Mouse (Mus musculus) adrenal gland, adult 8-10 months (tissue): Measurements from ENCODE around the gene Zfp800. TPM values are rescaled to one million over a fixed set of nuclear protein-coding genes. Genes with fewer than 3 reads are reported as not detected.

ENCODE experiments used
- DNase-seq: peaks from one replicate; pipeline ENCODE4 v3.0.0; 2022
- total RNA-seq, 4 experiments: library from RNA; stranded (reverse); gene quantifications; 2 replicates each; pipeline ENCODE4 v1.2.4; 2022

The Zfp800 gene
- total RNA-seq, 4 experiments from 2014 or later = 23.5 to 27.8 (median 23.9) TPM

DNA sequence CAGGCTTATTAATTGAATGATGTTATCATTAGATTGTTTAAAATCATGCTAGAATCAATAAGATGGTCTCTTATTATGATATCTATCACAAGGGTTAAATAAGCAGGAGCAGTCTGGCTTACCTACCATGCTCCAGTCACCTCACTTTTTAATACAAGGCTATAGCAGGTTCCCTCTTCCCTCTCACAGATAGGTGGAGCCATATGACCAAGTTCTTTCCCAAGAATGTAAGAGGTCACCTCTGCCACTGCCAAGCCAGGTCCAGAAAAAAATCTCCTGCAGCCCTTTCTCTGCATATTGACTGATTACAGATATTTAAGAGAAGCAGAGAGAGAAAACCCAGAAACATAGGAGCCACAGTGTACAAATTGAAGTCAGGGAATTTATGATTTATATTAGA is 88.1 kb downstream of the Zfp800 start:
- DNase-seq = no peak

DNA sequence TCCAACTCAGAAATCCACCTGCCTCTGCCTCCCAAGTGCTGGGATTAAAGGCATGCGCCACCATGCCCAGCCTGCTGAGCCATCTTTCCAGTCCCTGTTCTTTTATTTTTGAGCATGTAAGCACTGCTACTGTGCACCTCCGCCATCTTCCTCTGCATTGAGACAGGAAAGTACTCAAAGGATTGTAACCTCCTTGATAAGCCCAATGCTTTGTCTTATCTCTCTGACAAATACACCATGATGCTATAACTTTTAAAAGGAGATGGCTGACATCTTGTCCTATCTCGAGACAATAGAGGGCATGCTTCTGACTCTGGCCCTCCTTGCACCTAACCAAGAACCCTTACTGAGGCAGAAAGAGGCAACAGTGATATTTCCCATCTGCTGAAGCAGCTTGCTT is 88.9 kb downstream of the Zfp800 start:
- DNase-seq = no peak

DNA sequence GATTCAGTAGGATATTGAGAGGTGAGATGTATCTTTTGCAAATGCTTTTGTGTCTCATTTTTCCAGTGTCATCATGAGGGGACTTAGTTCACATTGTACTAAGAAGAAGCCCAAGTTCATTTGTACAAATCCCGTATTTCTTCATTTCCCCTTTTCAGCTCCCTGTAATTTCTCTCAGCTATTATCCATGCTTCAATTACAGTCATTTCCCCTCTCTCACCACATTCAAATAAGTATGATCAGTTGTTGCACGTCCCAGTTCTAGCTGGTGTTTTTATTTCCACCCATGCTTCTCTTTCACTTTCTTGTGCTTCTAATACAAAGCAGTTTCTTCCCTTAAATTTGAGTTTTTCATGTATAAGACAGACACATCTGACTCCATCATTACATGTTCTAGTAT is 91.1 kb downstream of the Zfp800 start:
- no peak for DNase-seq

DNA sequence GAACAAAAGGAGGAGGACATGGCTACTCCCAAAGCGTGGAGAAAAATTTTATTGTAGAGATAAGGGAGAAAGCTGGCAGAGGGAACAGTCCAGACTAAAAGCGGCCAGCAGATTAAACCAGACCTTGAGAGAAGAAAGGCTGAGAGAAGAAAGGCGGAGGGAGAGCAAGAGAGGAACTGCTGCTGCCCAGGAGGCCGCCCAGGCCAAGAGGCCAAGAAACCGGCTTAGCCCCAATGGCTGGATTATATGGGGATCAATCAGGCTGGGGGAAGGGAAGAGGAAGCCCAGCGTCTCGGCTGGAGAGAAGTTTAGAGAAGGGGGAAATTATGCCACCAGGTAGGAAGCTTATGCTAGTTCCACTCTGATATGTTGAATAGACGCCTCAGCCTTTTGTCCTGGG is 101.5 kb downstream of the Zfp800 start:
- DNase-seq = no peak

DNA sequence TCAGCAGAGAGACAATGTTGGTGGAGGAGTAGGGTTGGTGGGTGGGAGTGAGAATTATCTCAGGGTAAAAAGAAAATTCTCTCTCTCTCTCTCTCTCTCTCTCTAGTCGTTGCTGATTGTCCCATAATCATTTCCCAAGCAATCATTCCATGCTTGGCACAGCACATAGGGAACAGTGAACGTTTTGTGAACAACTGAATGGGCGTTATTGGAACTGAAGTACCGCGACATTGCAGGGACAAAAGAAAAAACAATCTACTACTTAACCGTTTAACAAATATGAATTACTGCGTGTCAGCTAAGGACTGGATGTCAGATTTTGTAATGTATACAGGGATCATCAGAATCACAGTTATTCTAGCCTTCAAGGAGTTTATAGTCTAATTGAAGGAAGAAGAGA is 102.2 kb downstream of the Zfp800 start:
- no peak for DNase-seq

DNA sequence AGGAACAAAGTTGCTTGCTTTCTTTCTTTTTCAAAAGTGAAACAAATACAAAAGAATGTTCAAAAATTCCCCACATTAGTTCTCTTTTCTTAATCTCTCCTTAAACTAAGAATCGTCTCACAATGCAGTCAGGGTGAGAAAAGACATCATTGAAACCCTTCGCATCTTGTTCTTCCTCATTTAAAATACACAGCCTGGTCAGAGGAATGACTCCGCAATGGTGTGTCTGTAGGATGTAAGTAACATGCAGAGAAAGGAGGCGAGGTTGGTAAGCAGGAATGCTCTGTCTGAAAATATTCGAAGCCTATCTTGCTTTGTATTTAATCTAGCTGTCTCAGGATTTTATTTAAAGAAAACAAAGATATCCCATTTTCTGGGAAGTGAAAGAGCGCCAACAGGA is 105.0 kb downstream of the Zfp800 start:
- DNase-seq = no peak

DNA sequence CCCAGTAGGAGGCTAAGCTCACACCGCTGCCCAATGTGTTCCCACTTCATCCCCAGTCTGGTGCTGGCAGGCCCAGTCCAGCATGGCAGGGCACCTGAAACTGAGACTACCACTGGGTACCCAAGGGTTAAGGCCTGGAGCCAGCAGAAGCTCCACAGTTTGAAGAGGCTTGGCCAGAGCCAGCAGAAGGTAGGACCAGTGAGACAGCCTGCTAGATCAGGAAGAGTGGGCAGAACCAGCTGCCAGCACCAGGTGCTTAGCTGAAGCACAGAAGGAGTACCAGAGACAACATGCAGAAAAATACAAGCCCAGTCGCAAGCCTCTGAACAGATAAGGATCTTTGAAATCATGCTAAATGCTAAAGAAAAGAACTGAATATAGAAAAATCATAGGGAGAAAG is 117.9 kb downstream of the Zfp800 start:
- no peak for DNase-seq

DNA sequence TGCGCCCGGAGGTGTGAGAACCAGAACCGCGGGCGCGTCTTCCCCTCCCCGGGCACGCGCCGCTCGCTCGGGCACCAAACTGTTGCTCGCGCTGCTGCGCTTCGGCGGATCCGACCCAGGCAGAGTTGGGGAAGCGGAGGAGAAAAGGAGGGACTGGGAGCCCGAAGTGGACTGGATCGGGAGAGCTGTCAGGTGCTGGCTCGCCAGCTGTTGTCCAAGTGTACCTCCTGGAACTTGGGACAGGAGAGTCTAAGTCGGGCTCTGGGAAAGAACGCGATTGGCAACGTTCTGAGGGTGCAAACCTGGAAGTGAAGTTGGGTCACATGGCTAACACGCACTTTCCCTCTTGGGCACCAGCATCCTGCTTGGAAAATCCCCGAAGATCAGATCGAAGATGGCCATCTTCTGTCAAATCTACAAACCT is 135.6 kb downstream of the Zfp800 start:
- DNase-seq = no peak

DNA sequence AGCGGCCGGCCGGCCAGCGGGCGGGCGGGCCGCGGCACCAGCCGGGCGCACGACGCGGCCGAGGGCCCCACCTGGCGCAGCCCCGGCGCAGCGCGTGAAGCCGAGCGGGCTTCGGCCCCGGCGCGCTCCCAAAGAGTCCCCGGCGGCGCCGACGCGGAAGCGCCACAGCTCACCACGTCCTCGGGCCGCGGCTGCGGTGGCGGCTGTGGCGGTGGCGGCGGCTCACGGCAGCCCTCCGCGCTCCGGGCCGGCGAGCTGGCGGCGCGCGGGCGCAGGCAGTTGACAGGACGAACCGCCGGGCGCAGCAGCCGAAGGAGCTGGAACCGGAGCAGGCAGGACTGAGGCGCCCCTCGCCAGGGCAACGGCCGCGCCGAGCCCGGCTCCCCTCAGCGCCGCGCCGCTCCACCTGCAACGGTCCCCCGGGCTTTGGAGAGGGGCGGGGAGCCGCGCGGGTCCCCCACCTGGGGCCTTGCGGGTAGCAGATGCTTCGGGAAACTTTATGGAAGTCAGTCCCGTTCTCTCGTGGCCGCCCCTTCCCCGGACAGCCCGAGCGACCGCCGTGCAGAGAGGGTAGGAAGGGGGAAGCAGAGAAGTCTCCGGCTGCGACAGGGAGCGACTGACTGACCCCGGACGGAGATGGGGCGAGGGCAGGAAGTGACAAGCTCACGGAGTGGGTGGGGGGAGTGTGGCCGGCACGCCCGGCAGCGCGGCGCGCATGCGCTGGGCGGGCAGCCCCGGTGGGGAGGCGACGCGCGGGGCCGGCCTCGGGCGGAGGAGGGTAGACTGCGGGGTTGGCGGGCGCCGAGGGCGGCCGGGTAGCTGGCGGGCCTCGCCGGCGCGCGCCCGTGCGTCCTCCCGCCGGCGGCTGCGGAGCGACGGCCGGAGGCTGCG is 136.3 kb downstream of the Zfp800 start:
- peak; percentile 92 for DNase-seq

DNA sequence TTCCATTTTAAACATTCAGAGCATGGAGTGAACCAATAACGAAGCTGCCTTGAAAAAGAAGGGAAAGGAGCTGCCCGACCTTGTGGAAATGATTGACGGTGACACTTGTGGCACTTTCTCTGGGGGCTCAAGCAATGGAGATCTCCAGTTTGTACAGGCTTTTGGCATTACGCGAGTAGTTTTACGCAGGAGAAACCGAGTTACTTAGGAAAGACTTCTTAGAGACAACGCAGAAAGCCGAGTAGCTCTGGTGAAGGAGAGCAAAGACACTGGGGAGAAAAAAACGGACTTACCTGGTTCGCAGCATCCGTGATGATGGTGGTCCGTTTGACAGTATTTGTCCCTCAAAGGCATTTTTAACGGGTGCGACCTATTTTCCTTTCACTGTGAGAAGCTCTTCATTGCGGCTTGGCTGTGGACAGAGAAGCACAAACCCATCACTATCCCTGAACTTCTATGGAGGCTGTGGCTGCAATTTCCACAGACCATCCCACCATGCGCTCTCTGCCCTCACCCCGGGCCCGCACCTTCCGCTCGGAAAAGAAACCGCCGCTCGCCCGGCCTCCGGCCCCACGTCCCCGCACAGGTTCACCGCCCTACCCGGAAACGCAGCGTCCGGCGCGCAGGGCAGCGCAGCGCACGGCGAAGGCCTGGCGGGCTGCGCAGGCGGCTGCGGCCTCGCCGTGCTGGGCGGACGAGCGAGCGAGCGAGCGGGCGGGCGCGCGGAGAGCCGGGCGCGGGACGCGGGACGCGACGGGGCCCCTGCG is 137.2 kb downstream of the Zfp800 start:
- peak; percentile 4 for DNase-seq

DNA sequence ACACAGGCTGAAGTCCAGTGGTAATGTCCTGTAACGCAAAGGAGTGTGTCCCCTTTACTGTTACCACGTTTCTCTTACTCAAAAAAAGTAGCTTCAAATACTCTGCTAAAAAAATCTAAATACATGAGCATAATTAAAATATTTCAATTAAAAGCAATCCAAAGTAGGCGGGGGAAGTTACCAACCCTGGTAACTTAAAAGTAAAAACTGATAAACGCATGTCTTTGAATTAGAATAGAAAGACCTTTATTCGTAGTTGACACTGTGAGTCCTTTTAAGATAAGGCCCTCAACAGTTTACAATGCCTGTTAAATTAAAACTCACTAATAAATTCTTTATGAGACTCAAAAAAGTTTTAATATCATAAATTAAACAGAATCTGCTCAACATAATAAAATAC is 138.1 kb downstream of the Zfp800 start:
- no peak for DNase-seq

DNA sequence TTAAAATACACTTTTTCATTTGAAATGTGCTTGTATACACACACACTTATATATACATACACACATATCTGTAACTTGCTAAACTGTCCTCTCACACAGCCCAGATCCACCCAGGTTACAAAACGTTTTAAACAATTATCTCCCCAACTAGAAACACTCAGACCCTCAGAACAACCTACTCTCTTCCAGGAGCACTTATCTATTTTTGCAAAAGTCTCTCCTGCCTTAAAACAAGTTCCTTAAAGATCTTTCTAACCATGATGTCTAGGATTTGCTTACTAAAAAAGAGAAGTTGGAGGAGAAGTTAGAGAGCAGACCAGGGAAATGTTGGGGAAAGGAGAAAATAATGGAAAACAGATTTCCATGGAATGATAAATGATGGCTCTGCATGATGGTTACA is 139.4 kb downstream of the Zfp800 start:
- DNase-seq = no peak

DNA sequence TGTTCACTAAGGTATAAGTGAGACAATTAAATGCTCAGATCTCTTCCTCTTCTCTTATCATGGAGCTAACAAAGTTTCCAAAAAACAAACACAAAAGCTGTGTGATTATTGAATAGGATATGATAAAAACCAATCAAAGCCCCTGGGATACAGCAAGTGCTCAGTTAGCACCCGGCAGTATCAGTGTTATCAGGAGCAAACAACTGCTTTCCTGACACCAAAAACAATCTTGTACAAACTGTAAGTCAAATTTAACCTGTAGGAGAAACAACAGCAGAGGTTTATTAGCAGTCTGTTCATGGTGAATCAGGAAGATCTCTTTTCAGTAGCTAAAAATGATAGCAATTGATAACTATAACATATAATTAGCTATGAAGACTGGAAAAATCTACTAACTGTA is 140.0 kb downstream of the Zfp800 start:
- DNase-seq = no peak

DNA sequence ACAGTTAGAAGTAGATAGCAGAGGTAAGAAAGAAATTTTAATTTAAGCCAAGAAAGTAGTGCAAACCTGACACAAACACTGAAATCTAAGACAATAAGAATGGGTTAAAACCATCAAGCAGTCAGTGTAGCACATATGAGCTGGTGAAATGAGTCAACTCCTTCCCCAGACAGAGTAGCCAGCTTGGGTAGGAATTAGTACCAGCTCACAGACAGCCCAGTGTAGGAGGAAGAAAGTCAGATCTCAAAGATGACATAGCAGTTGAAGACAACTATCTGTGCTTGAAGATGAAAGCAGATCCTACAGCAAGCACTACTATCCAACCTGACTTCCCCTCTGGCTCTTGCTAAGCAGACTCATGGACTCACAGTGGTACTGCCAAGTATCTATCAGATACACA is 145.0 kb downstream of the Zfp800 start:
- DNase-seq = no peak

DNA sequence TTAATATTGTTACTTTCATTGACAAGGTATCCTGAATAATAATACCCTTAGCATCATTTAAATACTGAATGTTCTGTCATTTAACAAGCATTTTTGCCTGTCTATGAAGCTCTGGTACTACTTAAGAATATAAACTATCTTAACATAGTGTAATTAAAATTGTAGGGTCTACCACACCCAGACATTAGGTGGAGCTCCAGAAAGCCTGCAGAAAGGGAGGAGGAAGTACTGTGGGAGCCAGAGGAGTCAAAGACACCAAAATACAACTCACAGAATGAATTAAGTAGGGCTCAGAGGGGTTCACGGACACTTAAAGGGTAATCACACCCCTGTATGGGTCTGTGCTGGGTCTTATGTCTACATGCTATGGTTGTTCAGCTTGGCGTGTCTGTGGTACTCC is 149.6 kb downstream of the Zfp800 start:
- no peak for DNase-seq

DNA sequence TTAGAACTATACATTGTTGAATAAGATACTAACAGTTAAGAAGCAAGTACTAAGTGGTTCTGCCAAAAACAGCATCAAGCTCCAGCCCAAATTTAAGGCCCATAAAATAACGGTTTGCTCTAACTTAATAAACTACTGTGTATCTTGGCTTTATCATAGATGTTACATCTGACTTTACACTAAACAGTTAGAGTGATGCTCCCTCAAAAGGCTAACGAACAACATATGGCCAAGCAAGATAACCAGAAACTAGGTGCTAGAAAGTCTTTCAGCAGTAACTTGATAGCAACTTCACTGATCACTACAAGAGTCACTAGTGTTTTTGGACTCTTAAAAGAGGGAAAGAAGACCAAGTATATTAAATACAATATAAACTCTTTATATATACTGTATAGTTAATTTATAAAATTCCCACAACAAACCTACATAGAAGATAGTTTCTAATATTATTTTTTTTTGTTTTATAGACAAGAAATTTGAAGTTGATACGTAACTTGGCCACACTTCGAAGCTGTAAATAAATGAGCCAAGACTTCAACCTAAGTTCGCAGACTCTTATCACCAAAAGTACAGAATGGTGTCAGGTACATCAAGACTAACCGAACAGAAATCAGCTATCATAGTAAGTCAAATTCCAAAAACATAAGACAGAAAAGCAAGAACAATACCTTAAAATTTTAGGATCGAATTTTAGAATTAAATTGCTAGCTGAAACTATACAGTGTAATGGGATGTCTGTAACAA is 165.0 kb downstream of the Zfp800 start:
- DNase-seq = no peak

DNA sequence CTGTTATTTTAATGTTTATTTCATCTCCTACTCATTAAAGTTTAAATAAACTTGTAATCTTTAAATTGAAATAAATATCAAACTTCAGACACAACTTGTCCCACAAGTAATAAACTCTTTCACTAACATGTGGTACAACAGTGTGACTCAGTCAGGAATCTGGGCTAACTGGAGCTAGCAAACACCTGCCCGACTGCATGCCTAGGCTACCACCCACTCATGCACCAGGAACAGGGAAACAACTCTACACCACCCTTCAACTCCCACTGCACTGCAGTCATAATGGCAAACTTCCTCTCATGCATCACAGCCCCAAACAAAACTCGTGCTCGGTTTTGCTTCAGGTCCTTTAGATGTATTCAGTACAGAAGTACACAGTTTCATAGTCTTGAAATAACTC is 169.7 kb downstream of the Zfp800 start:
- no peak for DNase-seq

DNA sequence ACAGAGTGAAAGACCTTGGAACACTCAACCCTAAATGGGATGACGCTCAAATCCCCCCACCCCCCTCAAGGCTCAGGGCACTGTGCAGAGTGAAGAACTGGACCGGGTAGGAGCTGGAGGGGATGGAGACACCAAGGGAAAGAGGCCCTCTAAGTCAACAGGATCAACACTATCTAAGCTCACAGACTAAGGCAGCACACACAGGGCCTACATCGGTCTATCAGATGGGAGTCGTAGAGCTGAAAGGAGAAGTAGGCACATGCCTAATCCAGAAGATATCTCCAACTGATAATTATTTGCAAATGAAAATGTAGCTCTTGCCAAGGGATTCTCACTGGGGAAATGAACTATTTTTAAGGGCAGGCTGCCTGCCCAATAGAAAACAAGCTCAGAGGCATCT is 176.8 kb downstream of the Zfp800 start:
- no peak for DNase-seq

DNA sequence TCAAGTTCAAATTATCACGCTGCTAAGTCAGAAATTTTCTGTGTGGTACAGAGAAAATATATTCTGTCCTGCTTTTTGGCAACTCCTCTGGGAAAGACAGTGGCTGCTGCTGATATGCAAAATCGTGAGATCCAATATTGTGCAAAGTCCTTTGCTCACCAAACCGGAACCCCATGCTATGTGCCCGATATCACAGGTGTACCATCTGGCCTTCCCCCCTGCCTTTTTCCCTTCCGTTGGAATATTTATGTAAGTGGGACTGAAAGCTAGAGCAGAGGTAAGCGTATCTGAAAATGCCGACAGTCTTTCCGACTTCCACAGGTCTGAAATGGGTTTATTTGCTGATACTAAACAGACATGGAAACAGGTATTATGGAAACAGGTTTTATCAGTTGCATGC is 179.4 kb downstream of the Zfp800 start:
- DNase-seq = no peak

DNA sequence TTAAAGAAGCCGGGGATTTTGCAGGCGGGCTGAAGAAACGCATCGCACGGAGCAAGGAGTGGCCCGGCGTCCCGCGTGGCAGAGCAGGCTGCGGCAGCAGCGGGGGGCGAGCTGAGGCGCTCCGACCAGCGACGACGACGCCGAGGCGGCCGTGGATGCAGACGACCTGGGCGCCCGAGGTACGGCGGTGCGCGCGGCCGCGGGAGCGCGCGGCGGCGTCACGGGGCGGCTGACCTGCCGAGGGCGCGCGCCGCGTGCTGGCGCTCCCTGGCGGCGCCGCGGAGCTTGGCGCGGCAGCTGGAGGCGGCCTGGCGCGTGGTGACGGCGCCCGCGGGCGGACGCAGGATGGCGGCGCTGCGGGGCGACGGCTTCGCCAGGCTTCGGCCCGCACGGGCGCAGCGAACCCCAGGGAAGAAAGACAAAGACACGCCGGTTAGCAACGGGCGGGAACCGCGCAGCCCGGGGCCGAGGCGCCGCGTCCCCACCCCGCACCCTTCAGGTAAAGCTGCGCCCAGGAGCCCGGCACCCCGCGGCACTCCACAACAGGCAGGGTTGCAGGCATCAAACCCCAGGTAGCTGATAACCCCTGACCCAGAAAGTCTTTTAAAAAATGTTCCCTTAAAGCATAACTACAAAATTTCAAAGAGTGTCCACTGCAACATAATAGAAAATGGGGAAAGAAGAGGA is 182.4 kb downstream of the Zfp800 start:
- peak; percentile 31 for DNase-seq

DNA sequence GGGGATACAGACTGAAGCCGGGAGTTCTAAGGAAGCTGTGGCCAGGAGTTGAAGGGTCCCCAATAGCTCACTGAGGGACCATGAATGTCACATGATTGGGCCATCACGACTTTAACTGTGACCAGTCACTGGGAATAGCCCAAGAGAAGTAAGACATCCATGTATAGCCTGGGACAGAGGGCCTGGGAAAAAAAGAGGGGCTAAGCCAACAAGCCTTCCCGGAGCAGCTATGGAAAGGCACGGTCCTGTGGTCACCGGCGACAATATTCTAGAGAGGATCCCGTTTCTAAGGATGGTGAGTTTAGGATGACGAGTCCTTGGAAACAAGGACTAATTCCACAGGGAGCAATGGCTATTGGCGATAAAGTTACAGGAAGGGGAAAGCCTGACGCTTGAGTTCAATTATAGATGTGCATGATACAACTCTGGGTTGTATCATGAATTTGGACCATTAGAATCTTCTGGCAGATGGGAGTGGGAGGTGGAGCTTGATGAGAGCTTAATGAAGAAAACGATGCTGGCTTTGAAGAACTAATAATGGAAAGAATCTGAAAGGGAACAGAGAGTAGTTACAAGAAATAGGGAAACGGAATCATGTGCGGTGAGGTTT is 183.0 kb downstream of the Zfp800 start:
- DNase-seq = no peak

DNA sequence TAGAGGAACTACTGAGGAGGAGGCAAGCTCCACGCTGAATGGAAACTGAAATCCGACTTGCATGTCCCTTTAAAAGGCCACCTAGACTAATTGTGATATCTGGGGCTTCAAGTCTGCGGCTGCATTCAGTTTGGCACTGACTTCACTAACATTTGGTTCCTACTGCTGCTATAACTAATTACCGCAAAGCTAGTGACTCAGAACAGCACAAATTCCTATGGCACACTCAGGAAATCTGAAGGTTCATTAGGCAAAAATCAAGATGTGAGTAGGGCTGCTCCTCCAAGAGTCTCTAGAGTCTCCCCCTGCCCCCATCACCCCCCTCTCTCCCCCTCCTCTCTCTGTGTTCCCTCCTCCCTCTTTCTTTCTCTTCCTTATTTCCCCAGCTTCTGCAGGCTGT is 194.4 kb downstream of the Zfp800 start:
- DNase-seq = no peak
